Mouse (Mus musculus): ENCODE results near the gene Ugt1a6b.

GRCm38 (mm10) chr1:88200456-88200855, 97.4 kb downstream of the Ugt1a6b start, which contains the start of gene Ugt1a2:
- TF ChIP-seq CTCF (IDR thresholded peaks at IDR 0.05; ENCODE audit: low read depth) (no peak), EP300 (optimal IDR thresholded peaks at IDR 0.05) (no peak)
